Mouse (Mus musculus) E14TG2a.4 (cell line): ENCODE measurements around the gene Snap47.

ENCODE experiments used
- H3K27me3 ChIP-seq: 2 replicates; pipeline ENCODE4 v1.6.1; 2014; ENCODE audit warnings: low read length, control low read depth; ENCODE audit not compliant: insufficient read depth
- H3K36me3 ChIP-seq: 2 replicates; pipeline ENCODE4 v1.6.1; 2014; ENCODE audit warnings: low read length, control low read depth; ENCODE audit not compliant: insufficient read depth
- H3K4me1 ChIP-seq: replicated peaks from 2 replicates; pipeline ENCODE4 v1.6.1; 2014; ENCODE audit warnings: low read depth, low read length, control low read depth
- H3K4me3 ChIP-seq: replicated peaks from 2 replicates; pipeline ENCODE4 v1.5.1; 2014; ENCODE audit warnings: mild to moderate bottlenecking, low read length
- H3K9me3 ChIP-seq: 2 replicates; pipeline ENCODE4 v1.6.1; 2014; ENCODE audit warnings: low read length, control low read depth
- CTCF ChIP-seq: conservative IDR thresholded peaks from 2 replicates; pipeline ENCODE4 v1.5.1; 2014; ENCODE audit warnings: low read length
- NANOG ChIP-seq: IDR thresholded peaks from 2 replicates; pipeline ENCODE4 v1.6.1; 2014; ENCODE audit warnings: borderline replicate concordance, low read length, mixed read lengths
- POU5F1 ChIP-seq: IDR thresholded peaks from 2 replicates; pipeline ENCODE4 v1.6.1; 2014; ENCODE audit warnings: low read length, borderline replicate concordance

Gene Snap47

GRCm38 (mm10) chr11:59412999-59413863 is 37.8 kb downstream of the Snap47 start:
- H3K9me3 ChIP-seq = no peaks in the 10 kb centered on the region
- no peak overlapping the region for H3K4me3 ChIP-seq
- no peak for TF ChIP-seq POU5F1
- TF ChIP-seq CTCF = no peak
- no peak for TF ChIP-seq NANOG
- no peaks in the 10 kb centered on the region for H3K27me3 ChIP-seq
- peaks cover 43% of the 10 kb centered on the region for H3K4me1 ChIP-seq
- peaks cover 72% of the 10 kb centered on the region for H3K36me3 ChIP-seq

GRCm38 (mm10) chr11:59412058-59412457 is 38.9 kb downstream of the Snap47 start:
- Histone ChIP-seq H3K4me1 (peaks cover 43% of the 10 kb centered on the region), H3K36me3 (peaks cover 74% of the 10 kb centered on the region), H3K9me3 (no peaks in the 10 kb centered on the region), H3K27me3 (no peaks in the 10 kb centered on the region), H3K4me3 (no peak overlapping the region)
- TF ChIP-seq POU5F1 = no peak
- TF ChIP-seq CTCF = no peak
- TF ChIP-seq NANOG = no peak

DNA sequence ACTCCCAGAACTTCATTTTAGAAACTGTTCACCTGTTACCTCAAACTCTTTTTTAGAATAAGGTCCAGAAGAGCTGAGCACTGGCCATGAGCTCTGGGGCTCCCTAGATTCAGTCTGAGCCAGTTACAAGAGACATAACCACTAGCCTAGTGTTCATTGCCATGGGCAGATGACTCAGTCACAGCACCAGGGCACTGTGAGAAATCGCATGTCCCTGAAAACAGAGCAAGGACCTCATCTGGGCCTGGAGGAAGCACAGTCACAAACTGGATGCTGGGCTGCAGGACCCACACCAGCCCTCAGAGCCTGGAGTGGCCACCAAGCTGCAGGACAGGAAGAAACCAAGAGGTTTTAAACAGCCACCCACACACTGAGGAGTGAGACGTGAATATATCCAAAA is 40.1 kb downstream of the Snap47 start:
- no peaks in the 10 kb centered on the region for H3K27me3 ChIP-seq
- TF ChIP-seq CTCF (no peak), POU5F1 (no peak), NANOG (no peak)
- H3K9me3 ChIP-seq = no peaks in the 10 kb centered on the region
- peaks cover 42% of the 10 kb centered on the region for H3K4me1 ChIP-seq
- H3K4me3 ChIP-seq = no peak overlapping the region
- H3K36me3 ChIP-seq = peaks cover 78% of the 10 kb centered on the region

DNA sequence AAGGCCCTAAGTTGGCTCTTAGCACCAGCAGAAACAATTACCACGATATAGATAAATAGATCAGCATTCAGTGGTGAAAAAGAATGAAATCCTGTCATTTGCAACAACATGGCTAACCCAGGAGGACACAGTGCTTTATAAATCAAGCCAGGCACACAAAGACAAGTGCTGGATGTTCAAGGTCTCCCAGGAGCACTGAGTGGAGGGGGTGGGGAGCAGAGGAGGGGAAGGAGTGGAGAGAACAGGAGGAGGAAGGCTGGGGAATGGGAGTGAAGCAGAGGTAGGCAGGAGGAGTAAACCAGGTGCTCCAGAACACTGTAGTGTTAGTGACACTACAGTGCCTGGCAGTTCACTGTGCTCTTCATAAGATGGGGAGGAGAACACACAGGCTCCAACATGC is 45.2 kb downstream of the Snap47 start:
- TF ChIP-seq CTCF = no peak
- no peak for TF ChIP-seq NANOG
- TF ChIP-seq POU5F1 = no peak
- Histone ChIP-seq H3K4me3 (no peak overlapping the region), H3K9me3 (no peaks in the 10 kb centered on the region), H3K4me1 (peaks cover 7% of the 10 kb centered on the region), H3K27me3 (no peaks in the 10 kb centered on the region), H3K36me3 (peaks cover 71% of the 10 kb centered on the region)

- TF ChIP-seq NANOG (no peak), CTCF (no peak), POU5F1 (no peak)
- Histone ChIP-seq H3K4me3 (no peak overlapping the region), H3K9me3 (no peaks in the 10 kb centered on the region), H3K27me3 (0 out of 2 replicates have a peak, but pooled peaks cover 8% of the 10 kb centered on the region), H3K36me3 (peaks cover 25% of the 10 kb centered on the region), H3K4me1 (peaks cover 36% of the 10 kb centered on the region)
Observed at GRCm38 (mm10) chr11:59400876-59401275, 50.1 kb downstream of the Snap47 start.

GRCm38 (mm10) chr11:59399830-59400229 is 51.2 kb downstream of the Snap47 start:
- Histone ChIP-seq H3K4me1 (peaks cover 36% of the 10 kb centered on the region), H3K4me3 (no peak overlapping the region), H3K27me3 (0 out of 2 replicates have a peak, but pooled peaks cover 8% of the 10 kb centered on the region), H3K36me3 (peaks cover 16% of the 10 kb centered on the region), H3K9me3 (no peaks in the 10 kb centered on the region)
- TF ChIP-seq POU5F1 (no peak), NANOG (no peak), CTCF (no peak)

DNA sequence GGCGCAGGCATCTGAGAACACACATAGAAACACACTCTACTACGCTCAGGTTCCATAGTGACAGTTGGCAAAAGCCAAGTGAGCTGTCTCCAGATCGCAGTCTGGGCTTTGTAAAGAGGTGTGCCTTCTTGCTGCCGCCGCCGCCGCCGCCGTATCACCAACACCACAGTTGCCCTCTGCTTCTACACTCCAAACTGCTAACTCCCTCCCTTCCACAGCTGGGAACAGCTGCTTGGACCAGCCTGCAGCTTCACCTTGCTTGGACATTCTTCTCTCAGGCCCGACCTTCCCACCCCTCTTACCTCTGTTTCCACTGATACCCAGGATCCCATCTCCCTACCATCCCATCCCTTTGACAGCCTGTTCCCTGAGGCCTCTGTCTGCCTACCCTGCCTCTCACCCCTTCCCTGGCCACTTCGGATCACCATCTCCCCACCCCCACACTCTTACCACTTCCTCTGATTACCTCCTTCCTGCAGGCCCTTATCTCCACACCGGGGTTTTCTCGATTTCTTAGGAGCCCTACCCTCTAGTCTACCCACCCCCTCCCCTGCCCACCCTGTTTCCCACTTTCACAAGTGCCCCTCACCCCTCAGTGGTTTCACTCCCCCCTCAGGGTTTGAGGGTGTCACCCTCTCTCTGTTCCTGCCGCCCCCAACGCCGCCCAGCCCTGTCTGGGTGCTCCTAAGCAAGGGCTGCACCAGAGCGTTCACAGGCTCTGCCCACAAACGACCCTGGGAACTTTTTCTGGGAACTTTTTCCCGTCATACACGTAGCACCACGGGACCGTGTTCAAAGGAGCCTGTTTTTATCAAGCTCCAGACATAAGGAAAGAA is 53.2 kb downstream of the Snap47 start:
- H3K9me3 ChIP-seq = no peaks in the 10 kb centered on the region
- peaks cover 42% of the 10 kb centered on the region for H3K4me1 ChIP-seq
- 0 out of 2 replicates have a peak, but pooled peaks cover 8% of the 10 kb centered on the region for H3K27me3 ChIP-seq

DNA sequence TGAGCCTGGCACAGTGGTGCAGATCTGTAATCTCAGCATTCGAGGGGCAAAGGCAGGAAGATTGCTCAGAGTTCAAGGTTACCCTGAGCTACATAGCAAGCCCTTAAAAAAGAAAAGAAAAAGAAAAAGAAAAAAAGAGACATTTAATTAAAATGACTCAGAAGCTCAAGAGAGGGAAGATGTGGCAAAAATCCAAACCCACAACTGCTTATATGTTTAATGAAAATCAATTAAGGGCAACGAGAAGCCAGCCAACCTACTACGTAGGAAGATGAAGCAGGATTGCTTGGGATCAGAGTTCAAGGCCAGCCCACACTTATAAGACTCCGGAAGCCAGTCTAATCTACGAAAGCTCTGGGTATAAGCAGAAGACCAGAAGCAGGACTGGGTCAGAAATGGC is 56.5 kb downstream of the Snap47 start:
- H3K4me3 ChIP-seq = no peak overlapping the region
- no peak for TF ChIP-seq NANOG
- TF ChIP-seq POU5F1 = no peak
- no peak for TF ChIP-seq CTCF
- H3K36me3 ChIP-seq = no peaks in the 10 kb centered on the region
- H3K9me3 ChIP-seq = no peaks in the 10 kb centered on the region
- H3K27me3 ChIP-seq = 0 out of 2 replicates have a peak, but pooled peaks cover 8% of the 10 kb centered on the region
- peaks cover 23% of the 10 kb centered on the region for H3K4me1 ChIP-seq

More for the DNA sequence above, 53.2 kb downstream of the Snap47 start:
- H3K4me3 ChIP-seq = no peak overlapping the region
- no peak for TF ChIP-seq CTCF
- no peak for TF ChIP-seq POU5F1
- TF ChIP-seq NANOG = no peak
- peaks cover 5% of the 10 kb centered on the region for H3K36me3 ChIP-seq

DNA sequence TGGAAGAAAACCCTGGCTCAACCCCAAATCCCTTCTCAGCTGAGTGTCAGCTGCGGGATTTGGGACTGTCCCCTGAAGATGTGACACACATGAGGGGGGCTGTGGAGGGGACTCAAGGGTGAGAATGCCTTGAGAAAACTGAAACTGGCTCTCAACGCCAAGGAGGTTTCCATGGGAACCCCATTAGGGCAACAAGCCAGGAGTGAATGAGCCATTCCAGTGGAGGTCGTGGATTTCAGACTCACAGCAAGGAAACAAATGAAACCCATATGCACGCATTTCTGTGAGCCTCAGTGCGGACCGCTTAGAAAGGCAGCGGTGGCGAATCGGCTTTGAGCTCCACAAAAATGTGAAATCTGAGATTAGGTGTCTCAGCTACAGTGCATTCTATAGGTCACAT is 57.4 kb downstream of the Snap47 start:
- no peaks in the 10 kb centered on the region for H3K36me3 ChIP-seq
- H3K4me1 ChIP-seq = peaks cover 20% of the 10 kb centered on the region
- H3K27me3 ChIP-seq = 0 out of 2 replicates have a peak, but pooled peaks cover 8% of the 10 kb centered on the region
- no peak for TF ChIP-seq CTCF
- TF ChIP-seq POU5F1 = no peak
- TF ChIP-seq NANOG = no peak
- no peaks in the 10 kb centered on the region for H3K9me3 ChIP-seq
- H3K4me3 ChIP-seq = no peak overlapping the region
